Mouse (Mus musculus) megakaryocyte, adult 5-6 weeks (primary cell): Measurements from ENCODE around the gene St8sia1. TPM values are rescaled to one million over a fixed set of nuclear protein-coding genes. Genes with fewer than 3 reads are reported as not detected.

Experiments used
- ATAC-seq: 2 replicates; pipeline ENCODE4 v1.8.0; 2016; ENCODE audit warnings: mild to moderate bottlenecking, inconsistent platforms; ENCODE audit not compliant: poor library complexity, severe bottlenecking
- total RNA-seq, 2 experiments: library from RNA; stranded (forward) in 1 of 2; stranded (reverse) in 1 of 2; fragments of 153-499, 151-499 nt in 1 of 2; fragments of 221-1000, 200-1000 nt in 1 of 2; gene quantifications; 2 replicates each; pipeline versions ENCODE4 v1.2.3 to v1.2.4; 2015 to 2017

Gene St8sia1
- total RNA-seq, 2 experiments from 2014 or later, result 0.48 to 1.3 TPM

DNA sequence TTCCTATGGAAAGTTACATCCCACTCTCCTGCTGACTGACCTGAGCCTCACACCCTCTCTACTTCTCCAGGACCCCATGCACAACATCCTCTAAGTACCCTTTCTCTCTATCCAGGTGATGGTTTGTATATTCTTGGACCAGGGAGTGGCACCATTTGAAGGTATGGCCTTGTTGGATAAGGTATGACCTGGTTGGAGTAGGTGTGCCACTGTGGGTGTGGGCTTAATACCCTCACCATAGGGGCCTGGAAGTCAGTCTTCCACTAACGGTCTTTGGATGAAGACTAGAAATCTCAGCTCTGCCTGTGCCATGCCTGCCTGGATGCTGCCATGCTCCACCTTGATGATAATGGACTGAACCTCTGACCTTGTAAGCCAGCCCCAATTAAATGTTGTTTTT, 125.8 kb downstream of the St8sia1 start:
- ATAC-seq, result no peak

DNA sequence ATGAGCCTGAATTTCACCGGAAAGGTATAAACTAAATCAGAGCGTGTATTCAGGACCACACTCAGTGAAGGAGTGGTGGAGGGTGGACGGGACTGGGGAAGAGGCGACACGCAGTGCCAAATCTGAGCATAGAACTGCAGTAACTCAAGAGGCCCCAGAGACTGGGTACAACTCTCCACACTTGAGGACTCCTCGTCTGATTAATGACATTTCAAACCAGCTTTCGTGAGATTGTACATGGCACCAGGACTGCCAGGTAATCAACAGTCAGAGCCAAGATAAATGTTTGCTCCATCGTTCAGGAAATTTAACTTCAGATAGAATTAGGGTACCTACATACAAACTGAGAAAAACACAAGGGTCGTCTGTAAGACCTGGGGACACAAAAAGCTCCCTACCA, 126.9 kb downstream of the St8sia1 start:
- ATAC-seq, result no peak

DNA sequence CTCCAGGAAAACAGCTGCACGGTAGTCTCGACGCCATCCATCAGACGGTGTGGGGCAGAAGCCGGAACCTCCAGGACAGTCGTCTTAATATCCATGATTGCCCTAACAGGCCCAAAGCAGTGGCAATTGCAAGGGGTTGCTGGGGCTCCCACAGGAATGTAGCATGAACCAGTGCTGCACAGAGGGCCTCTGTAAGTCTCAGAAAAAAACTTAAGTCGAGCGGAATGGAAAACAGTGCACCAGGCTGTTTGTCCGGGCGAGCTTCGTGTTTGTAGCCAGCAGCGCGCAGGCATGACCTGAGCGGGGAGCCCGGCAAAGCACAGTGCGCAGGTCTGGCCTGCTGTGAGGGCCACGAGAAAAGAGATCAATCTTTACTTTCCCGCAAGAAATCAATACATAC, 128.5 kb downstream of the St8sia1 start:
- no peak for ATAC-seq

DNA sequence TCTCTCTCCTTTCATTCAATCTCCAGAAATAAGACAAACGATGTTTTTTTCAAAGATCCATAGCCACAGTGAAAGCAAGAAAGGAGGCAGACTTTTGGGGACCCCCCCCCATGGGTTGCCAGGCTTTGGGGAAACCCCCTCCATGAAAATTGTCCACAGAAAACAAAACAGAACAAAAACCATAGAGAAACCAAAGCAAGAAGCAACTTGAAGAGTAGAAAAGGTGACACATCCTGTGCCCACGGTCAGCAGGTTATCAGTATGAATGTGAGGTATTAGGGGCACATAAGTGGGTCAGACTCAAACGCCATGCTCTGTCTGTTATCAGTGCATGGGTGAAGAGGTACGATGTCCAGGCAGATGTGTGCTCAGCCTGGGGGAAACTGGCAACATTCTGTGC, 129.3 kb downstream of the St8sia1 start:
- no peak for ATAC-seq

DNA sequence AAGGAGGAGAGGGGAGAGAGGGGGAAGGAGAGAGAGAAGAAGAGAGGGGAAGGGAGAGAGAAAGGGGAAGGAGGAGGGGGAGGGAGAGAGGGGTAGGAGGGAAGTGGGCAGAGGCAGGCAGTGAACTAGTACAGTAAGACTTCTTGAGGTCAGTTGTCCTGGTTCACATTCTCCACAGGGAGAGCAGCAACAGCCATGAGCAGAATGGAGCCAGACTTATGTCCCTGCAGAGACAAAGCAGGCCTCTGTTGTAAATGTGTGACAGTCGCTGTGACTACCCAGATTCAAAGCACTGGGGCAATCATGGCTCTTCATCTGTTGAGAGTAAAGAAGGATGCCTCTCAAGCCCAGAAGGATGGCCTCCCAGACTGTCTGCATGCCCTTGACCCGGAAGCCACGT, 132.5 kb downstream of the St8sia1 start:
- ATAC-seq, result peak; percentile 51

DNA sequence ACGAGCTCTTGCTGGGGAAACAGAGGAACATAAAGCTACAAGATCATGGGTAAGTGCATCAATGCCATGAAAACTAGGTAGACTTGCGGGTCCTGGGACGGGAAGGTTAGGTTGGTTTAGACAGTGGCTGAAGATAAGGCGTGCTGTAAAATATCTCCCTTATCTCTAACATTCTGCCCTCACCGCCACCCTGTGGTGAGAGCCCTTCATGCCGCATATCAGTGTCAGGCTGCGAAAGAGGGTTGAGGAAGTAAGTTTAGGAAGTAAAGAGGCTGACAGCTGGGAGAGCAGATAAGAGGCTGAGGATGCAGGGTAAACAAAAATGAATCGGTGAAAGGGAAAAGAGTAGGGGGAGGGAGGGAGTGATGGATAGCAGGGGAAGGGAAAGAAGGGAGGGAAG, 133.0 kb downstream of the St8sia1 start:
- peak; percentile 95 for ATAC-seq

DNA sequence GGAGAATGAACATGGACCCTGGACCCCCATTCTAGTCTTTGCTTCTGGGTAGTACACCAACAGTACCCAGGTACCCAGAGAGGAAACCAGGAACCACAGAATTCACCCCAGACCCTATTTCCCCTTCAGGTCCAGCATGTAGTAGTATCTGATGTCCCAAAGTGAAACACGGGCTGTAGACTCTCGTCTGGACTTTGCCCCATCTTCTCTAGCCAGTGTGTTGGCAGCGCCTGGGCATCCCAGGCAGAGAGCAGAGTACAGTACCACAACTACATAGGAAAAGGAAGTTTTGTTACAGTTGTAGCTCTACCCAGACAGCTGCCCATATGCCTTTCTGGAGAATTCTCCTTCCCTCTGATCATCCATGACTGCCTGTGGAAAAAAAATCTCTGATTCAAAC, 134.0 kb downstream of the St8sia1 start:
- no peak for ATAC-seq

DNA sequence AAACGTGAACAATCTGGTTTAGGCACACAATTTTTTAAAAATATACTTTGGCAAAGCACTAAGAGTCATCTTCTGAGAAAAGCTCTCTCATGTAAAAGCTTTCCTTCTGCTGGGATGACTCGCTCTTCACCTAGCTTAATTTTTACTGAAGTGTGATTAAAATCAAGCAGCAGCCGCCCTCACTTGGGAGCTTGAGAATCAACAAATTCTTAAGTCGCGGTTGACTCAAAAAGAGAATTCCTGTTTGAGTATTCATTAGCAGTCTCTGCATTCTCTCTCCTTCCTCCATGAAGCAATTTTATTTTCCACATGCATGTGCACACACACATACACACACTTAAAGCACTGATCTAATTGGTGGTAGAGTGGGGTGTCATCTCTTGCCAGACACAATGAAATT, 138.8 kb downstream of the St8sia1 start:
- no peak for ATAC-seq

DNA sequence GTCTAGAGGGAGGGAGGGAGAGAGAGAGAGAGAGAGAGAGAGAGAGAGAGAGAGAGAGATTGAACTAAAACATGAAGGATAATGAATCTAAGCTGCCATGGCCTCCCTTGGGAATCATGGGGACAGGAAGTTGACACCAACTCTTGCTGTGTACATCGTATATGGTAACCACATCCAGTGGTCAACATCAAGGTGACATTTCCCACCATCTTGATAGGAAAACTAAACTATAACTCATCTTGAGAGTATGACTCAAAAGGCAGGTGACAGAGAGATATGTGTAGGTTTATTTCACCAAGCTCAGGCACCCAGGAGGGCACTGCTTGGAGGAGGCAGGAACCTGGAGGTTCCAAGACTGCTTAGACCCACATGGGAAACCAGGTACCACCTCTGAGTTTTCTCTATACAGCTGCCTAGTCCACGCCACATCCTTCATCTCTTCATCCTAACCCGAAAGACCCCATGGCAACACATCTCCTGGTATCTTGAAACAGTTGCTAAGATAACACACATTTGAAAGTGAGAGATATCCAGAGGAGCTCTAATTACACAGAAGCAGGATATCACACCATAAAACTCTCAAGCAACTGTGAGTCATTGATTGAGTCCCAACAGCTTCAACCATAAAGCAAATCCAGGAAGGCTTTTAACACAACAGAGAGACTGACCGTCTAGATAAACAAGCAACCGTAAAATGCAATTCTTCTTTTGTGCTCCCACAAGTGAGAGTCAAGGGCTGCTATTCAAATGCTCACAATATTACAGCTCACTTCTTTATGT, 141.1 kb downstream of the St8sia1 start:
- no peak for ATAC-seq

DNA sequence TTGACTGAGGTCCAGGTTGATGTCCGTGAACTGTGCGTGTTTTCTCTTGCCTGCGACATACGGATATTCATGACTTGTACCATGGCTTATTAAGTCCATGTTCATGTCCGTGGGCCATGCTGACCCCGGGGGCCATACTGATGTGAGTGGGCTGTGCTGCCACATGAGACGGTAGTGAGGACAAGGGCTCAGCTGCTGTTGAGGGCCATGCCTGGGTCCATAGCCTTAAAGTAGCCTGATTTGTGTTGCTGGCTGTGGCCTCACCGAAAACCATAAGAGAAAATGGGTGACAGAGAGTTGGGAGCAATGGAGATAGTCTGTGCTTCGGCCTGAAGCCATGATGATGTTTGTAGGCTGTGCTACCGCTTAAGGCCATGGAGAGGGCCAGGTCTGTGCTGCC, 145.9 kb downstream of the St8sia1 start:
- no peak for ATAC-seq

DNA sequence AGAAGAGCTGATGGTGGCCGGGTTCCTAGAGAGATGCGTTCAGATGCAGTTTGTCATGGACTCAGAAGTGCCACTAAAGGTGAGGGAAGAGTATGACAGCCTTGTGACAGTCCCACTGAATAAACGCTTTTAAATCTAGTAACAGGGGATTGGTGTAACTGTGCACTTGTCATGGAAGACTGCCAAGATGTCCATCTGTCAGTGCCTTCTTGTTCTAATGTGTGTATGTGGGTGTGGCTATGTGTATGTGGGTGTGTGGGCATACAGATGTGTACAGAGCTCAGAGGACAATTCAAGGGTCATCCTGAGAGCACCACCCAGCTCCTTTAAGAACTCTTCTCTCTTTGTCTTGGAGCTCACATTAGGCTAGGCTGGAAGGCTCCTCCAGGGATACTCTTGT, 148.7 kb downstream of the St8sia1 start:
- no peak for ATAC-seq

DNA sequence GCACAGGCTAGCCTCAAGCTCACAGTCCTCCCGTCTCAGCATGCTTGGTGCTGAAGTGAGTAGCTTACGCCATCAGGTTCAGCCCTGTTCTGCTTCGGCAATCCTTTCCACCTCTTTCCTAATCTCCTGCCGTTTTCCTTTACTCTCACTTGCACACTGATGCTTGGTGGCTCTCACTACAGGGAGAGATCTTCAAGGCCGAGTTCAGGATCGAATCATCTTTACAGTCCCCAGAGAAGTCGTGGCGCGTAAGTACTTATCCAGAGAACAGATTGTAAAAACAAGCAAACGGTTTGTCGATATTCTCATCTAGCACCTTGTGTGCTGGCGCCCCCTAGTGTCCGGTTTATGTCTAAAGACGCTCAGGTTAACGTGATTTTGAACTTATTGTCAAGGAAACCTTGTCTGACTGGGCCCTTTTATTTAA, 149.7 kb downstream of the St8sia1 start:
- ATAC-seq, result peak; percentile 82

DNA sequence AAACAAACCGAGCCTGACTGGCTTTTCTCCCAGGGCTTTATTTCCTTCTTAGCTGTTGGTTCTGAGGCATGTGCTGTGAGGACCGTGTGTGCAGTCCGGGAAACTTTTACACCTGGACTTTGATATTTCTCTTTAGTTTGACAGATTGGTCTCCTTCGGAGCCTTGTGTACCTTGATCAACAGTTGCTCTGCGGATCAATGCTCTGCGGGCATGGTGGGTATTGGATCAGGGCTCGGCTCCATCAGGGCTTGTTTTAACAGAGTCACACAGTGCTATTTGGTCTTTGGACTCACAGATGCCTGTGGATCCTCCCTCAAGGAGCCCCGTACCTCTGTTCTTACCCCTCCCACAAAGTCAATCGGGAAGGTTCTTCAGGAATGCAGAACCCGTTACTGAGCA, 150.2 kb downstream of the St8sia1 start:
- ATAC-seq, result no peak

DNA sequence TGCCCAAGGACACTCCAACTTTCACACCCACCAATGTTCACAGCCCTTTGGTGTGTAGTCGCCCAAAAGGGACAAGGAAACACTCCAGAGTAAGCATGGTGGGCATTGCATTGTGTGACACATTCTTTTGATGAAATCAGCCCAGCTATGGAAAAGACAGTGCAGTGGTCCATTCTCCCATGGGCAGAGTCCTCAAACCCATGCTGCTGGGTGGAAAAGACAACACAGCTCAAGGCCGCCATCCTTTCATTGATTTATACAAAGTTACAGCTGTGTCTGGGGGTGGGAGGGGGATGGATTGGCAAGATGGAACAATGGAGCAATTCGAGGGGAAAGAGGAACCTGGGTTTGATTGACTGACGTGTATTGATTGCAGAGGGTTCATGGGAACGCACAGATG, 151.3 kb downstream of the St8sia1 start:
- ATAC-seq, result 0 out of 2 replicates have a peak, but pooled peaks have one; percentile 16

DNA sequence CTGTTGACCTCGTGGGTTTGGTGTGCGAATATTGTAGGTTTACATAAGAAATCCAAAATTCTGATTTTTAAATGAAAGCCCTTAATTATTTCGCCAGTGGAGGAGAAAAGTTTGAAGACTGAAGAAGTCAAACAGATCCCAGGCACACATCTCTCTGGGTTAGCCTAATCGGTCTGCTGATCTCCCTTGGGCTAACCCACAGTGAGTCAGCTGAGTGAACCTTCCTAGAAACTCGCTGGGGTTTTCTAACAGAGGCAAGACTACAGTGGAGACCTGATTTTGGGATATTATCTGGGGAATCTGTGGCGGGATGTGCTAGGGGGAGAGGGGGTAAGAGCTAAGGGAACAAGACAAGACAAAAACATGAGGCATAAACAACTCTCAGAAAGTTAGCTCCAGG, 154.0 kb downstream of the St8sia1 start:
- no peak for ATAC-seq

DNA sequence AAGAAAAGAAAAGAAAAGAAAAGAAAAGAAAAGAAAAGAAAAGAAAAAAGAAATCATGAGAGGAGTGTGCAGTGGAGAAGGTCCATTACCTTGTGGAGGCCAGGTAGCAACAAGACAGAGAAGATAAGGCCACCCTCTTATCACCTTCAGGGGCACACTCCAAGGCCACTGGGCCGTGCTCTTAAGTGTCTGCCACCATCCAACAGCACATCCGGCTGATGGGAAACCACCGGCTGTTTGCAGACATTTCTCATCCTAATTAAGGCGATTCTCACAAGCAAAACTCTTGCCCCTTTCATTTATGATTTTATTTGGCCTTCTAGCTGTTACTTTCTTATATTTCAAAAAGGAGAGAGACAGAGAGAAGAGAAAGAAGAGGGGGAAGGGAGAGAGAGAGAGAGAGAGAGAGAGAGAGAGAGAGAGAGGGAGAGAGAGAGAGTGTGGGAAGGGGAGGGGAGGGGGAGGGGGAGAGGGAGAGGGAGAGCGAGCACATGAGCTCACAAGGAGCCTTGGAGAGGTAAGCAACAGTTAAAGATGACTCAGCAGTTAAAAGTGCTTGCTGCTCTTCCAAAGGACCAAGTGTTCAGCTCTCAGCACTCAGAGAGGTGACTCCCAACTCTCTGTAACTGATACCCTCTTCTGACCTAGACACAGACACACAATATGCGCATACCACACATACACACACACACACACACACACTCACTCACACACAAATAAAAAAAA, 154.7 kb downstream of the St8sia1 start:
- ATAC-seq, result no peak

DNA sequence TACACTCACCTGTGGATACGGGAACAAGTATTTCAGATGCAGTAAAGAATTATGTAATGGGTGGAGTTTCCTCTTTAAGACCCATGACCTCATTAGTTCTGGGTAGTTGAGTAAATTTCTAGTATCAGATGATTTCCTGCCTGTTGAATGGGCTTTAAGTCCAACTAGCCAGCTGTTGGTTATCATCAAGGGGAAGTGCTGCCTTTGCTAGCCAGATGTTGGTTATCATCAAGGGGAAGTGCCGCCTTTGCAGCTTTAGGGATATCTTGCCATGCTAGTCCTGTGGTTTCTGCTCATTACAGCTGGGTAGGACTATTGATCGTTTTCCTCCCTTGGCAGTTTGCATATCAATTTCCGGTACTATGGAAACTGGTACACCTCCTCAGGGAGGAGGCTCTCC, 157.9 kb downstream of the St8sia1 start:
- peak; percentile 92 for ATAC-seq

DNA sequence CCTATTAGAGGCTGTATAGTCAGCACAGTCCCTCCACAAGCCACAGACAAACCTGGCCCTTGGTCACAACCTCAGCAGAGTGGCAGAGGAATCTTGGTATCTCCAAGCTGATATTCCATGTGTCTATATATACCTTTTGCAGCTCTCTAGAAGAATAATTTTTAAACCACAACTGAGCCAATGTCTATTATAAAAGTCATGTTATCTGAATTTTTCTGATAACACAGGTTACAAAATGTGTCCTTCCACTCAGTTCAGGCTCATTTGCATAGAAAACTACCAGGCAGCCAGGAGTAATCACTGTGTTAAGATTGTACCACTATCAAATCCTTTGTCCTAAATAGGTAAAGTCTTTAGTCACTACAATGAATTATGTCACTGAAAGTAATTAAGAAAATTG, 159.8 kb downstream of the St8sia1 start, which contains the start of gene Sult6b2:
TSS of gene Sult6b2 (minus strand) at position 101 of the 400 bp plus-strand sequence.
- ATAC-seq, result no peak

DNA sequence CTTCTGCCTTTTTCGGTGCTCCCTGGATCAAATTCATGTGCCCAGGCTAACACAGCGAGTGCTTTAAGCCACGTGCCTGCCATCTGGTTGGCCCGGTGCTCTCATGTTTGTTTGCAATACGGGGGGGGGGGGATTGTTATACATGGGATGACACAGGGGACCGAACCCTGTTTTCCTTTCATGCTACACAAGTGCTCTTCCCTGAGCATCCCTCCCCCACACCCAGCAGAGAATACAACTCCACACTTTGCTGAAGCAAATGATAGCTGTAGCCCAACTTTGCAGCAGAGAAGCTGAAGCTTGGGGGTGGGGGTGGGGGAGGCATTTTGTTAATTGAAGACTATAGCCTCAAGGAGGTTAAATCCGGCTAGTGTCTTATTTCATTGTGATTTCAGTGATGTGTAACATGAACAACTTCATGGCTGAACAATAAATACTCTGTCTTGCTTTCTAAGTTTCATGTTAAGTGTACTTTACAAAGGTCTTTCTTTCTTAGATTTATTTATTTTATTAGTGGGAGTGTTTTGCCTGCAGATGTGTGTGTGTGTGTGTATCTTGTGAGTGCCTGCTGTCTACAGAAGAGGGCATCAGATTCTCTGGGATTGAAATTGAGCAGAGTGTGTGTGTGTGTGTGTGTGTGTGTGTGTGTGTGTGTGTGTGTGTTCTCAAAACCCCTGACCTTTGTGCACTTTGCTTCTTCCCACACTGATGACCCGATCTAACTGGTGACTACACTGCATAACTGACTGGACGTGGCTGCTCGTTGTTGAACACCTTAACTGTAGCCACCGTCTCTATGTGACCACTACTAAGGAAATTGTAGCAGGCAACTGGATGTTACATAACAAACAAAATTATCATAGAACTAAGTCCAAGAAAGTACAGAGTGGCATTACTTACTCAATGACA, 161.4 kb downstream of the St8sia1 start:
- no peak for ATAC-seq

DNA sequence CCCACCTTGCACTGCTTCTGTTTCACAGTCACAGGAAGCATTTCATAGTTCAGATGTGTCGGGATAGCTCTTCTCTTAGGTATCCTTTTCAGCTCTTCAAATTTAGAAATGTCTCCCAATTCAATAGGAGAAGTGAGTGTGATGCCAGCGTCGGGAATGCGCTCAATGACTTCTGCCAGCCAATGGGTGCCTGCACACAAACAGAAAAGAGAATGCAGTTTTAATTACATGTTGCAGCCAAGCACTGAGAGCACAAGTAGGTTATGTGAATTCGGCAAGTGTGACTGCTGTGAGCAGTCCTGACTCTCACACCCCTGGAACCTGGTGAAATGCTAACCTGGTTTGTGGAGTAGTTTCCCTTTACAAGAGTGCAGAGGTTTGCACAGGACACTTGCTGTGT, 162.6 kb downstream of the St8sia1 start:
- no peak for ATAC-seq

DNA sequence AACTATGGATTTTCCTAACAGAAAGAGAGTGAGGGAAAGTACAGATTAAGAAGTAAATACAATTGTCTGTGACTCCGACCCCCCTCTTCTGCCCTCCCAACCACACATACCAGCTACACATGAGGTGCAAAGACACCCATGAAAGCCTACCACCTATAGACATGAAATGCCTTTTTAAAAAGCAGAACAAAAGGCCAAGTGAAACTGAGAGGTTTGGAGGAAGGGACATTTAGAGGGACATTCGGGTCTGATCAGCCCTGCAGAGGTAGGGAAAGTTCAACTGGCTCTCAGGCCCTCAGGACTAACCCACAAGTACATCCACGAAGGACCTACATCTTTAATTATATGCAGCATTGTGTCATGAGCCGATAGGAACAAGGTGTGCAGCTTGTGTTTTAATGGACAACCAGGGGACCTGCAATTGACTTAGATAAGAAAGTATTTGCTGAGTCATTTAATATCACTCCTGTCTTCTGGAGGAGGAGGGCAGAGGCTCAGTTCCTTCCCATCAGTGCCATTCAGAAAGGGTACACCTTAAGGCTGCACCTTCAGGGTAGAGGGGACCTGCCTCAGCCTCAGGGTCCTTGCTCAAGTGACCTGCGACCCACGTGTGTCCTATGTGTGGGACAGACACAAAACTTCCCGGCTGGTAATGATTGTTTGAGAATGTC, 164.4 kb downstream of the St8sia1 start:
- 0 out of 2 replicates have a peak, but pooled peaks have one; percentile 44 for ATAC-seq
